Mouse (Mus musculus) liver, embryonic 11.5 days (tissue): Measurements from ENCODE around the gene Nfu1. TPM values are rescaled to one million over a fixed set of nuclear protein-coding genes. Genes with fewer than 3 reads are reported as not detected.
"Not testable (repeated sequence)": the region's sequence is repeated elsewhere in the genome, so short reads cannot be mapped to it uniquely, and the experiment has no call there.

Source experiments
- ATAC-seq: fragments of 200-750 bp; cut with Nextera tagmentation; replicated peaks from 2 replicates; pipeline ENCODE4 v1.8.0; 2017; ENCODE audit warnings: moderate number of reproducible peaks, mild to moderate bottlenecking, moderate TSS enrichment, moderate library complexity; ENCODE audit not compliant: low FRiP score
- DNase-seq: peaks from one replicate; pipeline ENCODE4 v3.0.0-alpha.2; 2017; ENCODE audit warnings: low spot score
- H3K27ac ChIP-seq: fragments of 300-500 bp; sonication (generic); 2 replicates; pipeline ENCODE4 v1.5.1; 2014; ENCODE audit warnings: mild to moderate bottlenecking, low read depth, low read length, control low read depth
- H3K27me3 ChIP-seq: fragments of 300-500 bp; sonication (generic); replicated peaks from 2 replicates; pipeline ENCODE4 v1.6.1; 2014; ENCODE audit warnings: low read length, mixed read lengths; ENCODE audit not compliant: control insufficient read depth, insufficient read depth
- H3K36me3 ChIP-seq: fragments of 300-500 bp; sonication (generic); 2 replicates; pipeline ENCODE4 v1.6.1; 2014; ENCODE audit warnings: mild to moderate bottlenecking, low read length, moderate library complexity, mixed read lengths; ENCODE audit not compliant: control insufficient read depth, insufficient read depth
- H3K4me1 ChIP-seq: fragments of 300-500 bp; sonication (generic); replicated peaks from 2 replicates; pipeline ENCODE4 v1.6.1; 2014; ENCODE audit warnings: low read length, mixed read lengths; ENCODE audit not compliant: control insufficient read depth, insufficient read depth
- H3K4me2 ChIP-seq: fragments of 300-500 bp; sonication (generic); 2 replicates; pipeline ENCODE4 v1.6.1; 2014; ENCODE audit warnings: mild to moderate bottlenecking, control low read depth, moderate library complexity
- H3K4me3 ChIP-seq: fragments of 300-500 bp; sonication (generic); 2 replicates; pipeline ENCODE4 v1.5.1; 2014; ENCODE audit warnings: low read depth, low read length, control low read depth
- H3K9ac ChIP-seq: fragments of 300-500 bp; sonication (generic); 2 replicates; pipeline ENCODE4 v1.6.1; 2014; ENCODE audit warnings: low read depth, low read length, control low read depth
- H3K9me3 ChIP-seq: fragments of 300-500 bp; sonication (generic); 2 replicates; pipeline ENCODE4 v1.6.1; 2016; ENCODE audit warnings: low read length, inconsistent platforms, mixed read lengths; ENCODE audit not compliant: control insufficient read depth
- WGBS: fragments of 180-500 bp; shearing (Covaris S2); extraction: QIAGEN DNeasy Blood & Tissue Kit; methylation state at CpG from one replicate; pipeline ENCODE4 v1.1.7; 2014; 5-methylcytosine and 5-hydroxymethylcytosine counted together
- polyA plus RNA-seq: library from polyadenylated mRNA; unstranded; fragments of >200 nt; fragmentation: Nextera tagmentation; extraction: Ambion mirVana; gene quantifications from 2 replicates; pipeline ENCODE4 v1.2.1, GENCODE M21; 2014

Gene Nfu1
- polyA plus RNA-seq, 1 experiment from 2014 or later: 105 TPM

DNA sequence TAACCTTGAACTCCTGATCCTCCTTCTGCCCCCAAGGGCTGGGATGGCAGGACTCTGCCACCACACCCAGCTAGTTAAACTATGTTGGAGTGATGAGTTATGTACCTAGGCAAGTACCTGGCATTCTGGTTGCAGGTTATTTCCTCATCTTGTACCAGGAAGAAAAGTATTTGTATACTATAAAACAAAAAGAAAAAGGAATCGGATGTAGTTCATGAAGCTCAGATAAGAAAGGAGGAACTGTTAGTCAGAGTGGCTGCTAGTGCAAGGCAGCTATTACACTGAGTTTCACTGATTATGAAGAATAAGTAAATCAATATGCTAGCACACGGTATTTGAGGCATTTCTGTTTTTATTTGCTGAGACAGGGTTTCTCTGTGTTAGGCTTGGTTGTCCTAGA, 35.9 kb downstream of the Nfu1 start:
- WGBS: 61% methylated on average over 2 of the region's 2 CpGs
- Histone ChIP-seq H3K4me2 (no peak overlapping the region), H3K9me3 (no peaks in the 10 kb centered on the region), H3K9ac (no peak overlapping the region), H3K4me3 (no peak overlapping the region), H3K27me3 (no peaks in the 10 kb centered on the region), H3K27ac (no peak overlapping the region), H3K36me3 (peaks cover 6% of the 10 kb centered on the region; the same call in 1 of the 2 replicates), H3K4me1 (peaks cover 18% of the 10 kb centered on the region)
- DNase-seq (no peak), ATAC-seq (no peak)

DNA sequence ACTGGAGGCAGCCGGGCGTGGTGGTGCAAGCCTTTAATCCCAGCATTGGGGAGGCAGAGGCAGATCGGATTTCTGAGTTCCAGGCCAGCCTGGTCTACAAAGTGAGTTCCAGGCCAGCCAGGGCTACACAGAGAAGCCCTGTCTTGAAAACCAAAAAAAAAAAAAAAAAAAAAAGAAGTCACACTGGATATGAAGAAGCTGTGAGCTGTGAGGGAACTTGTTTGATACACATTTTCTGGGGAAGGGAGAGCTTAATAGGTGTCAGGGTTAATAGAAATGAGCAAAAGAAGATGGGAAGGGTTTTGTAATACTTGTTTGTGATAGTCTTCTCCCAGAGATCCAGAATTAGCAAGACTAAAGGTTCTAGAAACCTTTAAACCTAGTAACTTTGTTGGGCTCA, 36.5 kb downstream of the Nfu1 start:
- Histone ChIP-seq H3K27me3 (no peaks in the 10 kb centered on the region), H3K27ac (no peak overlapping the region), H3K4me1 (peaks cover 18% of the 10 kb centered on the region), H3K36me3 (peaks cover 6% of the 10 kb centered on the region; the same call in 1 of the 2 replicates), H3K4me2 (no peak overlapping the region), H3K9ac (no peak overlapping the region), H3K4me3 (no peak overlapping the region), H3K9me3 (no peaks in the 10 kb centered on the region)
- WGBS: 81% methylated on average over 3 of the region's 3 CpGs
- ATAC-seq: no peak
- DNase-seq: no peak

- H3K9ac ChIP-seq, H3K4me2 ChIP-seq, H3K4me3 ChIP-seq, H3K9me3 ChIP-seq, ATAC-seq, DNase-seq, H3K27ac ChIP-seq, H3K4me1 ChIP-seq, H3K27me3 ChIP-seq: not testable (repeated sequence)
- H3K36me3 ChIP-seq: peaks cover 14% of the 10 kb centered on the region; the same call in 1 of the 2 replicates
- WGBS: 92% methylated on average over 7 of the region's 7 CpGs
Measured at GRCm38 (mm10) chr6:87048712-87049111, 39.7 kb downstream of the Nfu1 start.

DNA sequence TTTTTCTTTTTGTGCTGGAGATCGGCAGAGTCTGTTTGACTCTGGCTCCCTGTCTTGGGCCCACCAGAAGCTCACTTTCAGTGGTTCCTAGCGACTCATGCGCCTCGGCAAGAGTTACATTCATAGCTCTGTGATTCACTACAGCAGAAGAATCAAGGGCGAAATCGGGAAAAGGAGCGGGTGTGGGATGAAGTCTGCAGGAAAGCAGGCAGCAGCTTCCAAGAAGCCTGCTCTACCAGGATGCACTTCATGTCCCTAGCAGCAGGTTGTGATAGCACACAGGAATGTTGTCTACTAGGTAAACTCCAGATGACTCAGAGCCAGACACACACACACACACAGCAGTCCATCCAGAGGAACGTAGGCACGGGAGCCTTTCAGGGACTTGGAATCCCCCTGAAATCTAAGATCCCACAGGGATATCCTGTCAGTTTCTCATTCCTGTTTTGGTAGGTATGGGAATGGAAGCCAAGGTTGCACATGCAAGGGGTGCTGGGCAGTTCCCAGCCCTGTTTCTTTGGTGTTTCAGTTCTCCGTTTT, 42.9 kb downstream of the Nfu1 start:
- Histone ChIP-seq H3K36me3 (peaks cover 23% of the 10 kb centered on the region; the same call in 1 of the 2 replicates), H3K4me2 (no peak overlapping the region), H3K4me3 (no peak overlapping the region), H3K9me3 (no peaks in the 10 kb centered on the region), H3K4me1 (no peaks in the 10 kb centered on the region), H3K27me3 (no peaks in the 10 kb centered on the region), H3K27ac (no peak overlapping the region), H3K9ac (no peak overlapping the region)
- DNase-seq: no peak
- WGBS: 93% methylated on average over 10 of the region's 10 CpGs
- ATAC-seq: no peak

DNA sequence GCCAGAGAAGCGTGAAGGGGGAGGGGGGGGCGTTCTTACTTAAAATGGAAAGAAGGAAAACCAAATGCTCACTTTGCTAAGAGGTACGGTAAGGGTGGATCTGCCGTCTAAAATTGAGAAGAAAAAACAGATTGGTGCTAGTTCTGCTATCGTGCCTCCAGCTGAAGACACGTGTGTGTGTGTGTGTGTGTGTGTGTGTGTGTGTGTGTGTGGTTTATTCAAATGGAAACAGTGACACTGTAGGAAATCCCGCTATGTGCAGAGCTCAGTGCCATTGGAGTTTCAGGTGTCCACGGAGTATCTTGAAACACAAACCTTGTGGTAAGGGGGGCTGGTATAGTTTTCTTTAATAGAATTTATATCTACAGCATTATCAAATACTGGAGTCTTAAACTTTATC, 45.2 kb downstream of the Nfu1 start:
- H3K27me3 ChIP-seq: no peaks in the 10 kb centered on the region
- no peak for ATAC-seq
- no peak overlapping the region for H3K27ac ChIP-seq
- no peak overlapping the region for H3K4me3 ChIP-seq
- WGBS: 93% methylated on average over 8 of the region's 8 CpGs
- peaks cover 28% of the 10 kb centered on the region for H3K36me3 ChIP-seq
- H3K9me3 ChIP-seq: no peaks in the 10 kb centered on the region
- no peak overlapping the region for H3K4me2 ChIP-seq
- H3K4me1 ChIP-seq: no peaks in the 10 kb centered on the region
- no peak overlapping the region for H3K9ac ChIP-seq
- DNase-seq: no peak

DNA sequence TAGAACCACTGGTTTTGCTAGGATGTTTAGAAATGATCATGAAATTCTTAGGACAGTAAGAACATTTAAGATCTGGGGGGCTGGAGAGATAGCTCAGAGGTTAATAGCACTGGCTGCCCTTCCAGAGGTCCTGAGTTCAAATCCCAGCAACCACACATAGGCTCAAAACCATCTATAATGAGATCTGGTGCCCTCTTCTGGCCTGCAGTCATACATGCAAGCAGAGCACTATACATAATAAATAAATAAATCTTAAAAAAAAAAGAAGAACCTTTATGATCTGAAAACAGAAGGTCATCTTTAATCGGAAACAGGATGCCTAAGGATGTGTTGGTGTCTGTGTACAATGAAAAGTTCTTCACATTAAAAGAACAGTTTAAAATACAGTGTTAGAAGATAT, 50.7 kb downstream of the Nfu1 start:
- no peak for DNase-seq
- Histone ChIP-seq H3K4me3 (no peak overlapping the region), H3K27me3 (no peaks in the 10 kb centered on the region), H3K4me1 (no peaks in the 10 kb centered on the region), H3K27ac (no peak overlapping the region), H3K36me3 (peaks cover 27% of the 10 kb centered on the region), H3K9ac (no peak overlapping the region), H3K4me2 (no peak overlapping the region), H3K9me3 (no peaks in the 10 kb centered on the region)
- ATAC-seq: no peak
- 78% methylated on average over 1 of the region's 1 CpGs for WGBS

- Histone ChIP-seq H3K4me1 (no peaks in the 10 kb centered on the region), H3K9me3 (no peaks in the 10 kb centered on the region), H3K4me3 (no peak overlapping the region), H3K27me3 (no peaks in the 10 kb centered on the region), H3K9ac (no peak overlapping the region), H3K36me3 (peaks cover 23% of the 10 kb centered on the region), H3K27ac (no peak overlapping the region), H3K4me2 (no peak overlapping the region)
- DNase-seq (no peak), ATAC-seq (no peak)
- 90% methylated on average over 4 of the region's 4 CpGs for WGBS
Measured at GRCm38 (mm10) chr6:87063586-87063985, 54.5 kb downstream of the Nfu1 start.

GRCm38 (mm10) chr6:87068209-87068608, 59.2 kb downstream of the Nfu1 start:
- no peak overlapping the region for H3K4me2 ChIP-seq
- H3K4me3 ChIP-seq: no peak overlapping the region
- DNase-seq (no peak), ATAC-seq (no peak)
- H3K9me3 ChIP-seq: no peaks in the 10 kb centered on the region
- no peak overlapping the region for H3K9ac ChIP-seq
- H3K4me1 ChIP-seq: 0 out of 2 replicates have a peak, but pooled peaks cover 6% of the 10 kb centered on the region
- WGBS: 82% methylated on average over 2 of the region's 2 CpGs
- H3K27ac ChIP-seq: no peak overlapping the region
- no peaks in the 10 kb centered on the region for H3K27me3 ChIP-seq
- peaks cover 21% of the 10 kb centered on the region for H3K36me3 ChIP-seq

- no peak overlapping the region for H3K9ac ChIP-seq
- no peak overlapping the region for H3K27ac ChIP-seq
- DNase-seq (no peak), ATAC-seq (no peak)
- WGBS: 72% methylated on average over 7 of the region's 7 CpGs
- H3K36me3 ChIP-seq: peaks cover 21% of the 10 kb centered on the region
- no peaks in the 10 kb centered on the region for H3K27me3 ChIP-seq
- no peaks in the 10 kb centered on the region for H3K9me3 ChIP-seq
- H3K4me2 ChIP-seq: no peak overlapping the region
- H3K4me1 ChIP-seq: 0 out of 2 replicates have a peak, but pooled peaks cover 8% of the 10 kb centered on the region
- no peak overlapping the region for H3K4me3 ChIP-seq
Measured at GRCm38 (mm10) chr6:87069195-87069900, 60.3 kb downstream of the Nfu1 start.
